Mouse (Mus musculus) midbrain, embryonic 14.5 days (tissue): ENCODE measurements around the gene Dnajc6. TPM values are rescaled to one million over a fixed set of nuclear protein-coding genes. Genes with fewer than 3 reads are reported as not detected.

Source experiments
- ATAC-seq: fragments of 200-750 bp; cut with Nextera tagmentation; 2 replicates; pipeline ENCODE4 v1.8.0; 2017; ENCODE audit warnings: moderate number of reproducible peaks, moderate library complexity; ENCODE audit not compliant: low FRiP score, low TSS enrichment
- DNase-seq: peaks from one replicate; pipeline ENCODE4 v3.0.0-alpha.2; 2015
- H3K27ac ChIP-seq: fragments of 300-500 bp; sonication (generic); replicated peaks from 2 replicates; pipeline ENCODE4 v1.5.1; 2014; ENCODE audit warnings: mild to moderate bottlenecking, low read depth, low read length, moderate library complexity
- H3K27me3 ChIP-seq: fragments of 300-500 bp; sonication (generic); 2 replicates; pipeline ENCODE4 v1.6.1; 2014; ENCODE audit warnings: low read length, control low read depth, mixed read lengths; ENCODE audit not compliant: control insufficient read depth, insufficient read depth
- H3K36me3 ChIP-seq: fragments of 300-500 bp; sonication (generic); 2 replicates; pipeline ENCODE4 v1.6.1; 2014; ENCODE audit warnings: low read length, control low read depth; ENCODE audit not compliant: control insufficient read depth, insufficient read depth
- H3K4me1 ChIP-seq: fragments of 300-500 bp; sonication (generic); 2 replicates; pipeline ENCODE4 v1.6.1; 2014; ENCODE audit warnings: mild to moderate bottlenecking, antibody characterized with exemption, low read length, control low read depth; ENCODE audit not compliant: control insufficient read depth, insufficient read depth
- H3K4me2 ChIP-seq: fragments of 300-500 bp; sonication (generic); 2 replicates; pipeline ENCODE4 v1.6.1; 2014; ENCODE audit warnings: mild to moderate bottlenecking, low read length, moderate library complexity
- H3K4me3 ChIP-seq: fragments of 300-500 bp; sonication (generic); replicated peaks from 2 replicates; pipeline ENCODE4 v1.5.1; 2014; ENCODE audit warnings: low read depth, low read length
- H3K9ac ChIP-seq: fragments of 300-500 bp; sonication (generic); replicated peaks from 2 replicates; pipeline ENCODE4 v1.6.1; 2014; ENCODE audit warnings: mild to moderate bottlenecking, low read length, moderate library complexity
- H3K9me3 ChIP-seq: fragments of 300-500 bp; sonication (generic); 2 replicates; pipeline ENCODE4 v1.6.1; 2016; ENCODE audit warnings: low read length, control low read depth, mixed read lengths; ENCODE audit not compliant: control insufficient read depth
- WGBS: fragments of 180-500 bp; shearing (Covaris S2); extraction: QIAGEN DNeasy Blood & Tissue Kit; methylation state at CpG from one replicate; pipeline ENCODE4 v1.1.7; 2014; 5-methylcytosine and 5-hydroxymethylcytosine counted together
- polyA plus RNA-seq: library from polyadenylated mRNA; unstranded; fragments of >200 nt; fragmentation: Nextera tagmentation; extraction: Ambion mirVana; gene quantifications from 2 replicates; pipeline ENCODE4 v1.2.1, GENCODE M21; 2014

The Dnajc6 gene
- polyA plus RNA-seq, 1 experiment from 2014 or later, result 55.0 TPM

DNA sequence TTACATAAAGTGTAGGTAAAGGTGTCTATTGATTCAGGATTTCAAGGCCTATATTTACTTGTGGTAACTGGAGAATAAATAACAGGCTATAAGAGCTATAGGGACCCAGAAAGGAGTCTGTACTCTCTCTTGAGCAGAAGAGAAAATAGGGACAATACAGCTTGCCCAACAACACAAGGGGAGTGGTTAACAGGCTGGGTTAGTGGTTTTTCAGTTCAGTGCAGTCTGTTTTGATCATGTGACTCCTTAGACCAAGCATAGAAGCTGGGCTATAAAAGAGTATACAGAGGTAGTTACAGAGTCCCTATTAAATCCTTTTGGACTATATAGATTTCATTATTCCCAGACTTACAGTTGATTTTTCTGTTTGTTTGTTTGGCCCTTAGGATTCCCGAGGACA is 36.3 kb upstream of the Dnajc6 start:
- 87% methylated on average over 1 of the region's 1 CpGs for WGBS
- H3K4me2 ChIP-seq, result no peak overlapping the region
- no peaks in the 10 kb centered on the region for H3K27me3 ChIP-seq
- no peaks in the 10 kb centered on the region for H3K36me3 ChIP-seq
- ATAC-seq (no peak), DNase-seq (no peak)
- no peak overlapping the region for H3K27ac ChIP-seq
- no peaks in the 10 kb centered on the region for H3K4me1 ChIP-seq
- H3K9ac ChIP-seq, result no peak overlapping the region
- no peak overlapping the region for H3K4me3 ChIP-seq
- no peaks in the 10 kb centered on the region for H3K9me3 ChIP-seq

DNA sequence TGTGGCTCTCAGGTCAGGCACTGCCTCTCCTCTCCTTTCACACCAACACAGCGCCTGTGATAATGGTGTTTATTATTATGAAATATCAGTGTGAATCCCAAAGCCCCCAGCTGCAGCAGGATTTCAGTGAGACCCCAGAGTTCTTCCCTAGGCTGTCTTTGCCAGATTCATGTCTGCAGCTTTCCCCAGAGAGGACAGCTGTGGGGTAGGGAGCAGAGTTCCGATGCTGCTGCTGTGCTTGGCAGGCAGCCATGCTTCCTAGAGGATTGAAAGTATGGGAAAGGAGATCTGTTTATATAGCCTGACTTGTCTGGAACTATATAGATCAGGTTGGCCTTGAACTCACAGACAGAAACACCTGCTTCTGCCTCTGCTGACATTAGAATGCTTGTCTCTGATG is 34.4 kb upstream of the Dnajc6 start:
- H3K9me3 ChIP-seq, result no peaks in the 10 kb centered on the region
- no peaks in the 10 kb centered on the region for H3K36me3 ChIP-seq
- no peak overlapping the region for H3K9ac ChIP-seq
- no peak overlapping the region for H3K4me2 ChIP-seq
- no peaks in the 10 kb centered on the region for H3K27me3 ChIP-seq
- no peak overlapping the region for H3K27ac ChIP-seq
- ATAC-seq (no peak), DNase-seq (no peak)
- WGBS, result 82% methylated on average over 2 of the region's 2 CpGs
- H3K4me1 ChIP-seq, result no peaks in the 10 kb centered on the region
- no peak overlapping the region for H3K4me3 ChIP-seq

DNA sequence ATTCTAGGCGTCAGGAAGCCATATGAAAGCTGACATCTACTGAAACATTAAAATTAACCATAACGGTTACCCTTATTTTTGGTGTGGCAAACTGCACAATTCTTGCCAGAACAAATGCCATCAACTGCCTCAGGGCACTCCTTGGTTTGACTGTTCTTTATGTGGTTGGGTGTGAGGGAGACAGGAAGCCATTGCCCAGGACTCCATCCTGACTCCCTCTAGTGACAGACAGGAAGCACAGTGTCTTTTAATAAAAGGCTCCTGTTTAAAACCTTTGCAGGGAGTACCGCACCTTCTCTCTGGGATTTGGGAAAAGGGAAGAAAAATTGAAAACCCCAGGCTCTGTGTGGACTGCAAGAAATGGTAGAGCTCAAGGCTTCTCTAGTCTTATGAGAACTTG is 30.2 kb upstream of the Dnajc6 start:
- Histone ChIP-seq H3K4me2 (no peak overlapping the region), H3K27me3 (no peaks in the 10 kb centered on the region), H3K4me3 (no peak overlapping the region), H3K4me1 (no peaks in the 10 kb centered on the region), H3K27ac (no peak overlapping the region), H3K9me3 (no peaks in the 10 kb centered on the region), H3K36me3 (no peaks in the 10 kb centered on the region), H3K9ac (no peak overlapping the region)
- ATAC-seq, result no peak
- 89% methylated on average over 3 of the region's 3 CpGs for WGBS
- no peak for DNase-seq

DNA sequence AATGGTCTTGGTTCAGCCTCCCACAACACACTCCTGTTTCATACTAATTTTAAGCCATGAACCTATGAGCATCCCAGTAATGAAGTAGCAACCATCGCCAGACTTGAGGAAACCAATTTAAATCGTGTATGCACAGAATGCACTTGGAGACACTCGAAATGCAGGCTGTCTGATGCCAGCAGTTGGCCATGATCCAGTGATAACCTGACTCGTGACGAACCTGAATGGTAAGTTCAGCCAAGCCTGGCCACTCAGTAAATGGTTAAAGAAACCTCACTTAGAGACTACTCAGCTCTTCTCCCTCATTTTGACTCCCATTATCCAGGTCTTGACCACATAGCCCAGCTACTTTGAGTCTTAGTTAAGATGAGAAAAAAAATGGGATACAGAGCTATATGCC is 27.2 kb upstream of the Dnajc6 start:
- Histone ChIP-seq H3K4me1 (no peaks in the 10 kb centered on the region), H3K36me3 (no peaks in the 10 kb centered on the region), H3K27me3 (no peaks in the 10 kb centered on the region), H3K9me3 (no peaks in the 10 kb centered on the region), H3K27ac (no peak overlapping the region), H3K9ac (no peak overlapping the region), H3K4me3 (no peak overlapping the region), H3K4me2 (no peak overlapping the region)
- DNase-seq (no peak), ATAC-seq (no peak)
- 91% methylated on average over 5 of the region's 5 CpGs for WGBS

DNA sequence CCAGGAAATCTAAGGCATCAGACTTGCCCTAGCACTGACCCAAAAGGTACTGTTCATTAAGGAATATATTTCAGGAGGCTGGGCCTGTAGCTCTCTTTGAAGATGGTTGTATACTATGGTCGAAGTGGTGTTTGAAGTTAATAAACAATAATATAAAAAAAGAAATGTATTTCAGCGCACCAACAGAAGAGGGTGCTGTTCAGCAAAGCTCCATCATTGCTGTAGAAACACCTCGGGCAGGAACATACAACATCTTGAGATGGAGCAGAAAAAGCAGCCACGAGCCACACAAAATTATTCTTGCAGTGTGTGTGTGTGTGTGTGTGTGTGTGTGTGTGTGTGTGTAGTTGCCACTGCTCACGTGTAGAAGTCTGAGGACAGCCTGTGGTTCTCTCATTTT is 25.9 kb upstream of the Dnajc6 start:
- Histone ChIP-seq H3K4me2 (no peak overlapping the region), H3K4me3 (no peak overlapping the region), H3K4me1 (no peaks in the 10 kb centered on the region), H3K27me3 (no peaks in the 10 kb centered on the region), H3K27ac (no peak overlapping the region), H3K36me3 (no peaks in the 10 kb centered on the region), H3K9me3 (no peaks in the 10 kb centered on the region), H3K9ac (no peak overlapping the region)
- DNase-seq (no peak), ATAC-seq (no peak)
- WGBS, result 64% methylated on average over 5 of the region's 5 CpGs

DNA sequence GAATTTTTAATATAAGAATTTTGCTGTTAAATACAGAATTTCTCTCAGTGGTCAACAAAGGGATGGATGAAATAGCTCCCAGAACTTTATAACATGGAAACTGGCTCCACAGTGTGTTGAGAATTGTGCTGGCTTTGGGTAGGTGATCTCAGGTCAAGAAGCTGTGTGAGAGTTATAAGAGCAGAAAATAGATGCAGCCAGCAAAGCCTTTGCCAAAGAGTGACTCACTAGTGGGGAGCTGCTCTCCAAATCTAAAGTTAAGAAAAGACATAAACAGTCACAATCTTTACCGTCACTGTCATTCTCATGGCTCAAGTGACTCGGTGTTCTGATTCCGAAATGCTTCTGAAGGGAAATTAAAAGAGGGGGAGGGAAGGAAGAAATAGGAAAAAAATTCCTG is 23.7 kb upstream of the Dnajc6 start:
- H3K27me3 ChIP-seq, result no peaks in the 10 kb centered on the region
- no peaks in the 10 kb centered on the region for H3K36me3 ChIP-seq
- ATAC-seq (no peak), DNase-seq (no peak)
- WGBS, result 95% methylated on average over 3 of the region's 3 CpGs
- no peak overlapping the region for H3K4me3 ChIP-seq
- no peaks in the 10 kb centered on the region for H3K4me1 ChIP-seq
- H3K4me2 ChIP-seq, result no peak overlapping the region
- H3K9ac ChIP-seq, result no peak overlapping the region
- H3K27ac ChIP-seq, result no peak overlapping the region
- H3K9me3 ChIP-seq, result no peaks in the 10 kb centered on the region

DNA sequence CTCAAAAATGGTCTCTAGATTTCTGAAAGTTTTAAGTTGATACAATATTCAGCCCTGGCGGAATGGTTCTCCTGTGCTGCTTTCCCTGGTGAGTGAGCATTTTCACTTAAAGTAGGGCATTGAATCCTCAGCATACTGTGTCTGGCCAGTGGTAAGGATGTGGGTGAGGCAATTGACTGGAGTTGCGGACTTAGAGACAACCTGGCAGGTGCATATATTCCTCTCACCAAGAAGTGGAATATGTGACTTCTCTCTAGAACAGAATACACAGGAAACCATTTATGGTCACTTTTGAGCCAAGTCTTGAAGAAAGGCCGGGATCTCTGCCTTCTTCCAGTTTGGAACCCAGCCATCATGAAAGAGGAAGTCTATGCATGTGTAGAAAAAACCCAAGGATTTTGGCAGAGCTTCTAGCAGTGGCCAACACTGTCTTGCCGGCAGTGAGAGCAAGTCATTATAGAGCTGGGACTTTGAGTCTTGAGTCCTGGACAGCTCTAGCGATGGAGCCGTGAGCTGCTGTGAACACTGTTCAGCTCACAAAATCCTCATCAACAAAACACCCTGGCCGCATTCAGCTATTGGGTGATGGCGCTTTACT is 6.0 kb upstream of the Dnajc6 start:
- no peak overlapping the region for H3K27ac ChIP-seq
- no peak overlapping the region for H3K4me3 ChIP-seq
- no peak for DNase-seq
- no peak for ATAC-seq
- 94% methylated on average over 8 of the region's 8 CpGs for WGBS
- no peak overlapping the region for H3K9ac ChIP-seq
- no peaks in the 10 kb centered on the region for H3K9me3 ChIP-seq
- no peaks in the 10 kb centered on the region for H3K36me3 ChIP-seq
- H3K4me2 ChIP-seq, result no peak overlapping the region
- no peaks in the 10 kb centered on the region for H3K27me3 ChIP-seq
- no peaks in the 10 kb centered on the region for H3K4me1 ChIP-seq

DNA sequence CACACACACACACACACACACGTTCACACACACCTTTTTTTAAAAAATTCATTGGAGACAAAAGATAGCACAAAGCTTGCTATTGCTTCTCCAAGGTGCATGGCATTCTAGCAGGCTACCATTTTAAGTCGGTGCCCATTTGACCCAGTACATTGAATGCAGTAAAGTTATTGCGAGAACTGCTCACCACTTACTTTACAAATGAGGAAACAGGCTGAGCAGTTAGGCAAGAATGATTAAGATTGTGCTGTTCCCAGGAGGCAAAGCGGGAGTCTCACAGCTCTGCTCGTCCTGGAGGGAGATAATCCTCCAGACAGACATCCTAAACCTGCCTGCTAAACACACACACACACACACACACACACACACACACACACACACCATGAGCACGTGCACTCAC is 4.7 kb upstream of the Dnajc6 start:
- Histone ChIP-seq H3K27me3 (peaks cover 11% of the 10 kb centered on the region), H3K9me3 (no peaks in the 10 kb centered on the region), H3K9ac (no peak overlapping the region), H3K4me1 (no peaks in the 10 kb centered on the region), H3K27ac (no peak overlapping the region), H3K4me3 (no peak overlapping the region), H3K36me3 (no peaks in the 10 kb centered on the region), H3K4me2 (no peak overlapping the region)
- no peak for DNase-seq
- 58% methylated on average over 6 of the region's 6 CpGs for WGBS
- ATAC-seq, result no peak

DNA sequence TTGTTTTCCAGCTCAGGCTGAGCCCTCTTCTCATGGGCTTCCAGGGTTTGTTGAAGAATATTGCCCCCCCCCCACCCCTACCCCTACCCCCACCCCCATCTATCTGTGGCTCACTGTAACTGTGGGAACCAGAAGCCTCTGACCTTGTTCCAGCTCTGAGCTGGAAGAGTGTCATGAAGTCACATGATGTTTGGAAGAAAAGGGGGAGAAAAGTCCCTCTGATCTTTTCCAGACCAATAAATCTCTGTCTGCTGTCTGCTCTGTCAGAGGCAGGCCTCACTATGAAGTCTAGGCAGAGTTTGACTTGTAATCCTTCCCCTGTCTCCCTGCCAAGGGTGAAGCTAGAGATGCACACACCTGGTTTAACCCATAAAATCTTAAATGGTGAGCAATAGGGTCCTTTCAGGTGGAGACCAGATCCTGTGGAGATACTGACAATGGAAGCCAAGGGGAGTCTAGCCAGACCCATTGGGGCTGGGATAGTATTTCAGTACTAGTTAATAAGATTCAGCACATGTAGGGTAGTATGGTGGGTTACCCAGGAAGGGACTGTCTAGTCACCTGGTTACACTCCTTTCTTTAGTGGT is 2.7 kb upstream of the Dnajc6 start:
- DNase-seq (no peak), ATAC-seq (no peak)
- H3K9ac ChIP-seq, result no peak overlapping the region
- peaks cover 28% of the 10 kb centered on the region for H3K27me3 ChIP-seq
- H3K4me2 ChIP-seq, result no peak overlapping the region
- H3K27ac ChIP-seq, result no peak overlapping the region
- no peak overlapping the region for H3K4me3 ChIP-seq
- H3K9me3 ChIP-seq, result no peaks in the 10 kb centered on the region
- H3K4me1 ChIP-seq, result no peaks in the 10 kb centered on the region
- no peaks in the 10 kb centered on the region for H3K36me3 ChIP-seq
